Mouse (Mus musculus) liver, postnatal 0 days (tissue): Measurements from ENCODE around the gene Kat8. TPM values are rescaled to one million over a fixed set of nuclear protein-coding genes. Genes with fewer than 3 reads are reported as not detected.

Source experiments
- ATAC-seq: fragments of 200-750 bp; cut with Nextera tagmentation; 2 replicates; pipeline ENCODE4 v1.8.0; 2017; ENCODE audit warnings: mild to moderate bottlenecking, moderate library complexity
- DNase-seq: peaks from one replicate; pipeline ENCODE4 v3.0.0-alpha.2; 2016
- H3K27ac ChIP-seq: fragments of 300-500 bp; sonication (generic); 2 replicates; pipeline ENCODE4 v1.5.1; 2014; ENCODE audit warnings: antibody characterized with exemption, moderate library complexity, mild to moderate bottlenecking, low read depth
- H3K27me3 ChIP-seq: fragments of 300-500 bp; sonication (generic); 2 replicates; pipeline ENCODE4 v1.6.1; 2014; ENCODE audit warnings: low read length, control low read depth, mixed read lengths; ENCODE audit not compliant: insufficient read depth
- H3K36me3 ChIP-seq: fragments of 300-500 bp; sonication (generic); replicated peaks from 2 replicates; pipeline ENCODE4 v1.6.1; 2014; ENCODE audit warnings: mild to moderate bottlenecking, control low read depth, low read length, moderate library complexity, mixed read lengths; ENCODE audit not compliant: insufficient read depth
- H3K4me1 ChIP-seq: fragments of 300-500 bp; sonication (generic); 2 replicates; pipeline ENCODE4 v1.6.1; 2014; ENCODE audit warnings: antibody characterized with exemption, mild to moderate bottlenecking, control low read depth; ENCODE audit not compliant: insufficient read depth
- H3K4me2 ChIP-seq: fragments of 300-500 bp; sonication (generic); 2 replicates; pipeline ENCODE4 v1.6.1; 2014; ENCODE audit warnings: low read depth, mild to moderate bottlenecking, low read length, moderate library complexity, mixed read lengths
- H3K4me3 ChIP-seq: fragments of 300-500 bp; sonication (generic); 2 replicates; pipeline ENCODE4 v1.5.1; 2014; ENCODE audit warnings: low read depth, low read length
- H3K9ac ChIP-seq: fragments of 300-500 bp; sonication (generic); replicated peaks from 2 replicates; pipeline ENCODE4 v1.6.1; 2014; ENCODE audit warnings: mild to moderate bottlenecking, moderate library complexity
- H3K9me3 ChIP-seq: fragments of 300-500 bp; sonication (generic); 2 replicates; pipeline ENCODE4 v1.6.1; 2016; ENCODE audit warnings: mild to moderate bottlenecking, control low read depth, low read length, mixed read lengths
- CTCF ChIP-seq: sonication (generic); IDR thresholded peaks from 2 replicates; pipeline ENCODE4 v1.5.1; 2016; ENCODE audit warnings: antibody characterized with exemption, low read depth
- EP300 ChIP-seq: IDR thresholded peaks from 2 replicates; pipeline ENCODE4 v1.6.1; 2016; ENCODE audit warnings: antibody characterized with exemption, low read depth, mild to moderate bottlenecking
- WGBS: fragments of 180-500 bp; shearing (Covaris S2); extraction: QIAGEN DNeasy Blood & Tissue Kit; methylation state at CpG from one replicate; pipeline ENCODE4 v1.1.7; 2014; ENCODE audit not compliant: insufficient replicate concordance; 5-methylcytosine and 5-hydroxymethylcytosine counted together
- polyA plus RNA-seq: library from polyadenylated mRNA; unstranded; fragments of >200 nt; fragmentation: Nextera tagmentation; extraction: Ambion mirVana; gene quantifications from 2 replicates; pipeline ENCODE4 v1.2.1, GENCODE M21; 2015

The Kat8 gene
- polyA plus RNA-seq, result 12.5 and 13.2 TPM in 2 replicates

DNA sequence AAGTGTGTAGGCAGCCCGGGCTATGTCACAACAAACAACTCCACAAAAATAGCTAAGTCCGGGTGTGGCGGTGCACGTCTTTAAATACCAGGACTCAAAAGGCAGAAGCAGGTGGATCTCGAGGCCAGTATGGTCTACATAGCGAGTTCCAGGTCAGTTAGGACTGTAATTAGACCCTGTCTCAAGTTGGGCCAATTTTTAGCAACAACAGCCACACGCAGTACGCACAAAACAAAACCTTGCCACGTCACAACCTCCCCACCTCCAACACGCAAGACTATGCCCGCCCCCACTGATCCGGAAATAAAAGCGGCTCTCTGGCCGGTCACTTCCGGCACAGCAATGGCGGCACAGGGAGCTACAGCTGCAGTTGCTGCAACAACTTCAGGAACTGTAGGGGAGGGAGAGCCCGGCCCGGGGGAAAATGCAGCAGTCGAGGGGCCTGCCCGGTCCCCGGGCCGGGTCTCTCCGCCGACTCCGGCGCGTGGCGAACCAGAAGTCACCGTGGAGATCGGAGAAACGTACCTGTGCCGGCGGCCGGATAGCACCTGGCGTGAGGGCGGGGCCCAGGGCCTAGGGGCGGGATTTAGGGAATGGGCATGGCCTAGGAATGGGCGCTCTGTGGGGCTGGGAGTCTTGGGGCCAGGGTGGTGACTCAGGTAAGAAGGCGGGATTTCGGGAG lies at the start of gene Kat8:
Gene Kat8 (plus strand): TSS at position 327 of the 682 bp plus-strand sequence.
- TF ChIP-seq EP300 (peak; percentile 66), CTCF (no peak)
- H3K27me3 ChIP-seq, result no peaks in the 10 kb centered on the region

GRCm38 (mm10) chr7:127866434-127866833 lies 45.9 kb upstream of the Kat8 start:
- DNase-seq, result no peak
- no peaks in the 10 kb centered on the region for H3K9me3 ChIP-seq
- H3K9ac ChIP-seq, result no peak overlapping the region
- TF ChIP-seq EP300, result no peak
- no peak for TF ChIP-seq CTCF
- no peak overlapping the region for H3K4me2 ChIP-seq
- H3K27me3 ChIP-seq, result no peaks in the 10 kb centered on the region
- no peak overlapping the region for H3K4me3 ChIP-seq
- H3K27ac ChIP-seq, result no peak overlapping the region
- H3K36me3 ChIP-seq, result peaks cover 22% of the 10 kb centered on the region
- no peaks in the 10 kb centered on the region for H3K4me1 ChIP-seq
- no peak for ATAC-seq
- 88% methylated on average over 12 of the region's 12 CpGs for WGBS

More for the DNA sequence above, at the start of gene Kat8:
- peak; percentile 97 for ATAC-seq
- H3K9me3 ChIP-seq, result no peaks in the 10 kb centered on the region
- peak within 1 kb of the TSS; percentile 83 for H3K4me2 ChIP-seq
- WGBS, result under 1% methylated on average over 40 of the region's 40 CpGs
- peaks cover 10% of the 10 kb centered on the region for H3K4me1 ChIP-seq
- peak; percentile 93 for DNase-seq
- peaks cover 36% of the 10 kb centered on the region for H3K36me3 ChIP-seq
- H3K27ac ChIP-seq, result peak within 1 kb of the TSS; percentile 83
- H3K4me3 ChIP-seq, result peak within 1 kb of the TSS; percentile 95
- peak within 1 kb of the TSS; percentile 83 for H3K9ac ChIP-seq

DNA sequence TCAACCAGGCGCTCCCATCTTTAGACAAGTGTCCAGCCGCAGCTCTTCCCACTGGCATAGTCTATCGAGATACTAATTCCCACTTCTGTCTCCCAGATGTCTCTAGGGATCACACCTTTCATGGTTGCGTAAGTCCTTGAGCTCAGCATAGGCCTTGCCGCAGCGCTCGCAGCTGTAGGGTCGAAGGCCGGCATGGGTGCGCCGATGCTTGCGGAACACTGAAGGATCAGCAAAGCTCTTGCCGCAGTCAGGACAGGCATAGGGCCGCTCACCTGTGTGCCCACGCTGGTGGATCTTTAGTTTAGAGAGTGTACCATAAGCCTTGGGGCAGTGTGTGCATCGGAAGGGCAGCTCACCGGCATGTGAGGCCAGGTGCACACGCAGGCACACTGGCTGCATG lies 44.7 kb upstream of the Kat8 start:
- 0 out of 2 replicates have a peak, but pooled peaks cover 3% of the 10 kb centered on the region for H3K4me1 ChIP-seq
- peaks cover 22% of the 10 kb centered on the region for H3K36me3 ChIP-seq
- H3K9me3 ChIP-seq, result no peaks in the 10 kb centered on the region
- ATAC-seq (no peak), DNase-seq (no peak)
- H3K9ac ChIP-seq, result no peak overlapping the region
- no peak overlapping the region for H3K27ac ChIP-seq
- WGBS, result 91% methylated on average over 18 of the region's 18 CpGs
- TF ChIP-seq EP300 (no peak), CTCF (no peak)
- H3K4me2 ChIP-seq, result no peak overlapping the region
- no peak overlapping the region for H3K4me3 ChIP-seq
- no peaks in the 10 kb centered on the region for H3K27me3 ChIP-seq

GRCm38 (mm10) chr7:127869149-127869810 lies 43.0 kb upstream of the Kat8 start:
- Histone ChIP-seq H3K36me3 (peaks cover 22% of the 10 kb centered on the region), H3K9ac (no peak overlapping the region; the same call in 1 of the 2 replicates), H3K4me1 (peaks cover 10% of the 10 kb centered on the region), H3K4me3 (no peak overlapping the region), H3K27ac (no peak overlapping the region), H3K27me3 (no peaks in the 10 kb centered on the region), H3K9me3 (no peaks in the 10 kb centered on the region), H3K4me2 (no peak overlapping the region)
- 74% methylated on average over 3 of the region's 3 CpGs for WGBS
- TF ChIP-seq EP300 (no peak), CTCF (no peak)
- no peak for ATAC-seq
- no peak for DNase-seq

GRCm38 (mm10) chr7:127870136-127870821 lies 42.0 kb upstream of the Kat8 start:
- Histone ChIP-seq H3K36me3 (peaks cover 22% of the 10 kb centered on the region), H3K27ac (no peak overlapping the region), H3K4me1 (peaks cover 19% of the 10 kb centered on the region), H3K4me2 (no peak overlapping the region), H3K4me3 (no peak overlapping the region), H3K27me3 (no peaks in the 10 kb centered on the region), H3K9ac (no peak overlapping the region), H3K9me3 (no peaks in the 10 kb centered on the region)
- TF ChIP-seq EP300 (no peak), CTCF (peak; percentile 55)
- DNase-seq (no peak), ATAC-seq (no peak)
- 63% methylated on average over 5 of the region's 5 CpGs for WGBS
